Mouse (Mus musculus): ENCODE data around the gene Chst11. TPM values are rescaled to one million over a fixed set of nuclear protein-coding genes. Genes with fewer than 3 reads are reported as not detected.

Chst11 gene
- polyA plus RNA-seq, 1 experiment from 2014 or later: 1.2 TPM

GRCm38 (mm10) chr10:83210968-83211583 lies 225.8 kb downstream of the Chst11 start:
- Histone ChIP-seq H3K9ac (ENCODE audit: low read length) (no peak overlapping the region), H3K9me3 (ENCODE audit: control insufficient read depth, low read length) (no peaks in the 10 kb centered on the region), H3K36me3 (ENCODE audit: control insufficient read depth, insufficient read depth, low read length) (no peaks in the 10 kb centered on the region), H3K4me3 (ENCODE audit: low read length) (no peak overlapping the region), H3K27ac (ENCODE audit: low read length) (no peak overlapping the region), H3K4me1 (replicated peaks; ENCODE audit: control insufficient read depth, insufficient read depth, low read length) (no peaks in the 10 kb centered on the region), H3K27me3 (ENCODE audit: control insufficient read depth, insufficient read depth, low read depth, low read length) (no peaks in the 10 kb centered on the region), H3K4me2 (ENCODE audit: low read depth, low read length) (no peak overlapping the region)
- WGBS: 45% methylated on average over 6 of the region's 6 CpGs
- ATAC-seq (ENCODE audit: low read depth): no peak

- no peak overlapping the region for H3K9ac ChIP-seq (ENCODE audit: low read length)
- no peaks in the 10 kb centered on the region for H3K36me3 ChIP-seq (ENCODE audit: control insufficient read depth, insufficient read depth, low read length)
- no peak overlapping the region for H3K4me2 ChIP-seq (ENCODE audit: low read depth, low read length)
- H3K27me3 ChIP-seq (ENCODE audit: control insufficient read depth, insufficient read depth, low read depth, low read length): no peaks in the 10 kb centered on the region
- H3K9me3 ChIP-seq (ENCODE audit: control insufficient read depth, low read length): no peaks in the 10 kb centered on the region
- ATAC-seq (ENCODE audit: low read depth): no peak
- no peak overlapping the region for H3K27ac ChIP-seq (ENCODE audit: low read length)
- H3K4me3 ChIP-seq (ENCODE audit: low read length): no peak overlapping the region
- 0 out of 2 replicates have a peak, but pooled peaks cover 2% of the 10 kb centered on the region for H3K4me1 ChIP-seq (replicated peaks; ENCODE audit: control insufficient read depth, insufficient read depth, low read length)
- 82% methylated on average over 4 of the region's 4 CpGs for WGBS
Observed at GRCm38 (mm10) chr10:83212618-83213017, 227.3 kb downstream of the Chst11 start.

GRCm38 (mm10) chr10:83215559-83215958 lies 230.3 kb downstream of the Chst11 start:
- Histone ChIP-seq H3K27ac (ENCODE audit: low read length) (no peak overlapping the region), H3K27me3 (ENCODE audit: control insufficient read depth, insufficient read depth, low read depth, low read length) (no peaks in the 10 kb centered on the region), H3K9me3 (ENCODE audit: control insufficient read depth, low read length) (no peaks in the 10 kb centered on the region), H3K36me3 (ENCODE audit: control insufficient read depth, insufficient read depth, low read length) (no peaks in the 10 kb centered on the region), H3K9ac (ENCODE audit: low read length) (no peak overlapping the region), H3K4me1 (replicated peaks; ENCODE audit: control insufficient read depth, insufficient read depth, low read length) (0 out of 2 replicates have a peak, but pooled peaks cover 2% of the 10 kb centered on the region), H3K4me3 (ENCODE audit: low read length) (no peak overlapping the region), H3K4me2 (ENCODE audit: low read depth, low read length) (no peak overlapping the region)
- WGBS: 50% methylated on average over 5 of the region's 5 CpGs
- ATAC-seq (ENCODE audit: low read depth): no peak

- no peaks in the 10 kb centered on the region for H3K27me3 ChIP-seq (ENCODE audit: control insufficient read depth, insufficient read depth, low read depth, low read length)
- H3K4me3 ChIP-seq (ENCODE audit: low read length): no peak overlapping the region
- no peak overlapping the region for H3K27ac ChIP-seq (ENCODE audit: low read length)
- 0 out of 2 replicates have a peak, but pooled peaks cover 2% of the 10 kb centered on the region for H3K4me1 ChIP-seq (replicated peaks; ENCODE audit: control insufficient read depth, insufficient read depth, low read length)
- H3K4me2 ChIP-seq (ENCODE audit: low read depth, low read length): no peak overlapping the region
- ATAC-seq (ENCODE audit: low read depth): peak; percentile 91
- H3K9me3 ChIP-seq (ENCODE audit: control insufficient read depth, low read length): no peaks in the 10 kb centered on the region
- no peaks in the 10 kb centered on the region for H3K36me3 ChIP-seq (ENCODE audit: control insufficient read depth, insufficient read depth, low read length)
- no peak overlapping the region for H3K9ac ChIP-seq (ENCODE audit: low read length)
- whole genome bisulfite sequencing: 46% methylated on average over 5 of the region's 5 CpGs
Observed at GRCm38 (mm10) chr10:83217256-83217655, 232.0 kb downstream of the Chst11 start.

GRCm38 (mm10) chr10:83218778-83219177 lies 233.5 kb downstream of the Chst11 start:
- H3K9me3 ChIP-seq (ENCODE audit: control insufficient read depth, low read length): no peaks in the 10 kb centered on the region
- no peak overlapping the region for H3K4me2 ChIP-seq (ENCODE audit: low read depth, low read length)
- no peaks in the 10 kb centered on the region for H3K36me3 ChIP-seq (ENCODE audit: control insufficient read depth, insufficient read depth, low read length)
- no peak for ATAC-seq (ENCODE audit: low read depth)
- 61% methylated on average over 2 of the region's 2 CpGs for WGBS
- no peaks in the 10 kb centered on the region for H3K27me3 ChIP-seq (ENCODE audit: control insufficient read depth, insufficient read depth, low read depth, low read length)
- no peak overlapping the region for H3K9ac ChIP-seq (ENCODE audit: low read length)
- no peak overlapping the region for H3K27ac ChIP-seq (ENCODE audit: low read length)
- H3K4me1 ChIP-seq (replicated peaks; ENCODE audit: control insufficient read depth, insufficient read depth, low read length): 0 out of 2 replicates have a peak, but pooled peaks cover 2% of the 10 kb centered on the region
- H3K4me3 ChIP-seq (ENCODE audit: low read length): no peak overlapping the region

- H3K4me2 ChIP-seq (ENCODE audit: low read depth, low read length): no peak overlapping the region
- no peaks in the 10 kb centered on the region for H3K27me3 ChIP-seq (ENCODE audit: control insufficient read depth, insufficient read depth, low read depth, low read length)
- no peak overlapping the region for H3K4me3 ChIP-seq (ENCODE audit: low read length)
- H3K9ac ChIP-seq (ENCODE audit: low read length): no peak overlapping the region
- no peak overlapping the region for H3K27ac ChIP-seq (ENCODE audit: low read length)
- H3K4me1 ChIP-seq (replicated peaks; ENCODE audit: control insufficient read depth, insufficient read depth, low read length): 0 out of 2 replicates have a peak, but pooled peaks cover 2% of the 10 kb centered on the region
- no peaks in the 10 kb centered on the region for H3K36me3 ChIP-seq (ENCODE audit: control insufficient read depth, insufficient read depth, low read length)
- ATAC-seq (ENCODE audit: low read depth): no peak
- 23% methylated on average over 12 of the region's 12 CpGs for WGBS
- H3K9me3 ChIP-seq (ENCODE audit: control insufficient read depth, low read length): no peaks in the 10 kb centered on the region
Observed at GRCm38 (mm10) chr10:83219729-83220128, 234.4 kb downstream of the Chst11 start.

GRCm38 (mm10) chr10:83220217-83220616 lies 234.9 kb downstream of the Chst11 start:
- Histone ChIP-seq H3K4me1 (replicated peaks; ENCODE audit: control insufficient read depth, insufficient read depth, low read length) (0 out of 2 replicates have a peak, but pooled peaks cover 2% of the 10 kb centered on the region), H3K4me3 (ENCODE audit: low read length) (no peak overlapping the region), H3K9me3 (ENCODE audit: control insufficient read depth, low read length) (no peaks in the 10 kb centered on the region), H3K4me2 (ENCODE audit: low read depth, low read length) (no peak overlapping the region), H3K27me3 (ENCODE audit: control insufficient read depth, insufficient read depth, low read depth, low read length) (no peaks in the 10 kb centered on the region), H3K27ac (ENCODE audit: low read length) (no peak overlapping the region), H3K36me3 (ENCODE audit: control insufficient read depth, insufficient read depth, low read length) (no peaks in the 10 kb centered on the region), H3K9ac (ENCODE audit: low read length) (no peak overlapping the region)
- 87% methylated on average over 10 of the region's 10 CpGs for WGBS
- no peak for ATAC-seq (ENCODE audit: low read depth)

- WGBS: 67% methylated on average over 3 of the region's 3 CpGs
Observed at GRCm38 (mm10) chr10:83220847-83221246, 235.5 kb downstream of the Chst11 start.

GRCm38 (mm10) chr10:83224999-83225398 lies 239.7 kb downstream of the Chst11 start:
- no peak overlapping the region for H3K4me2 ChIP-seq (ENCODE audit: low read depth, low read length)
- H3K9ac ChIP-seq (ENCODE audit: low read length): no peak overlapping the region
- 39% methylated on average over 3 of the region's 3 CpGs for WGBS
- H3K4me3 ChIP-seq (ENCODE audit: low read length): no peak overlapping the region
- H3K36me3 ChIP-seq (ENCODE audit: control insufficient read depth, insufficient read depth, low read length): no peaks in the 10 kb centered on the region
- no peaks in the 10 kb centered on the region for H3K4me1 ChIP-seq (replicated peaks; ENCODE audit: control insufficient read depth, insufficient read depth, low read length)
- H3K27me3 ChIP-seq (ENCODE audit: control insufficient read depth, insufficient read depth, low read depth, low read length): no peaks in the 10 kb centered on the region
- no peak for ATAC-seq (ENCODE audit: low read depth)
- no peak overlapping the region for H3K27ac ChIP-seq (ENCODE audit: low read length)
- no peaks in the 10 kb centered on the region for H3K9me3 ChIP-seq (ENCODE audit: control insufficient read depth, low read length)

More at GRCm38 (mm10) chr10:83220847-83221246, 235.5 kb downstream of the Chst11 start:
- no peak for ATAC-seq (ENCODE audit: low read depth)
- Histone ChIP-seq H3K9me3 (ENCODE audit: control insufficient read depth, low read length) (no peaks in the 10 kb centered on the region), H3K27ac (ENCODE audit: low read length) (no peak overlapping the region), H3K4me3 (ENCODE audit: low read length) (no peak overlapping the region), H3K4me2 (ENCODE audit: low read depth, low read length) (no peak overlapping the region), H3K9ac (ENCODE audit: low read length) (no peak overlapping the region), H3K36me3 (ENCODE audit: control insufficient read depth, insufficient read depth, low read length) (no peaks in the 10 kb centered on the region), H3K27me3 (ENCODE audit: control insufficient read depth, insufficient read depth, low read depth, low read length) (no peaks in the 10 kb centered on the region), H3K4me1 (replicated peaks; ENCODE audit: control insufficient read depth, insufficient read depth, low read length) (0 out of 2 replicates have a peak, but pooled peaks cover 2% of the 10 kb centered on the region)
